Mouse (Mus musculus) CH12.LX (cell line): Measurements from ENCODE around the gene Thumpd3. TPM values are rescaled to one million over a fixed set of nuclear protein-coding genes. Genes with fewer than 3 reads are reported as not detected.
A peak's percentile ranks its signal among the peaks of the same experiment; 100 is the strongest.

Source experiments
- DNase-seq: peaks from one replicate; pipeline ENCODE4 v3.0.0-alpha.2; 2013; ENCODE audit errors: extremely low read depth
- H3K27ac ChIP-seq: 2 replicates; pipeline ENCODE4 v1.5.1; 2012; ENCODE audit warnings: low read depth, mild to moderate bottlenecking, control low read depth, moderate library complexity; ENCODE audit not compliant: insufficient read depth
- H3K27me3 ChIP-seq: replicated peaks from 2 replicates; pipeline ENCODE3; 2012; ENCODE audit warnings: inconsistent platforms
- H3K36me3 ChIP-seq, 2 experiments: replicated peaks in 1 of 2; 2 replicates each; pipeline versions ENCODE3 to v1.6.1; 2012; ENCODE audit warnings: inconsistent platforms in 1 of 2, low read length in 1 of 2, mild to moderate bottlenecking in 1 of 2, mixed read lengths in 1 of 2, moderate library complexity in 1 of 2; ENCODE audit not compliant: control insufficient read depth in 1 of 2, insufficient read depth in 1 of 2
- H3K4me1 ChIP-seq, 2 experiments: 2 replicates each; pipeline ENCODE4 v1.6.1; 2012; ENCODE audit warnings: inconsistent platforms in 1 of 2, moderate library complexity in 1 of 2; ENCODE audit not compliant: insufficient read depth in 2 of 2, control insufficient read depth in 1 of 2
- H3K4me2 ChIP-seq: 2 replicates; pipeline ENCODE4 v1.6.1; 2012; ENCODE audit warnings: low read depth, mild to moderate bottlenecking, control low read depth; ENCODE audit not compliant: poor library complexity, insufficient read depth, severe bottlenecking
- H3K4me3 ChIP-seq, 3 experiments: fragments of 150-350 bp in 1 of 3; sonication (generic) in 1 of 3; replicated peaks in 1 of 3; 2 replicates each; pipeline versions ENCODE3 to v1.5.1; 2011 to 2012; ENCODE audit warnings: low read depth in 2 of 3, low read length in 2 of 3, mild to moderate bottlenecking in 2 of 3, moderate library complexity in 2 of 3, control low read depth in 1 of 3, improper control_type of control experiment in 1 of 3, inconsistent platforms in 1 of 3, mixed read lengths in 1 of 3; ENCODE audit not compliant: poor library complexity in 1 of 3
- H3K79me2 ChIP-seq: replicated peaks from 2 replicates; pipeline ENCODE4 v1.6.1; 2012; ENCODE audit warnings: mild to moderate bottlenecking, moderate library complexity; ENCODE audit not compliant: control insufficient read depth, poor library complexity, insufficient read depth, severe bottlenecking; ENCODE audit errors: extremely low read depth
- H3K9ac ChIP-seq: 2 replicates; pipeline ENCODE4 v1.6.1; 2012; ENCODE audit warnings: low read depth, mild to moderate bottlenecking, control low read depth, moderate library complexity; ENCODE audit not compliant: insufficient read depth
- H3K9me3 ChIP-seq: replicated peaks from 2 replicates; pipeline ENCODE3; 2012; ENCODE audit warnings: low read length, inconsistent platforms, mixed read lengths
- BHLHE40 ChIP-seq: IDR thresholded peaks from 2 replicates; pipeline ENCODE4 v1.6.1; 2011; ENCODE audit warnings: mild to moderate bottlenecking, low read depth, low read length, improper control_type of control experiment
- CHD1 ChIP-seq: IDR thresholded peaks from 2 replicates; pipeline ENCODE4 v1.6.1; 2012; ENCODE audit warnings: low read depth, low read length, improper control_type of control experiment, inconsistent platforms
- CHD2 ChIP-seq: IDR thresholded peaks from 2 replicates; pipeline ENCODE4 v1.6.1; 2011; ENCODE audit warnings: low read length, improper control_type of control experiment
- CTCF ChIP-seq, 2 experiments: IDR thresholded peaks in 1 of 2; conservative IDR thresholded peaks in 1 of 2; 2 replicates each; pipeline ENCODE4 v1.5.1; 2011 to 2012; ENCODE audit warnings: low read depth in 2 of 2, low read length in 2 of 2, improper control_type of control experiment in 1 of 2, inconsistent platforms in 1 of 2, mild to moderate bottlenecking in 1 of 2, moderate library complexity in 1 of 2
- E2F4 ChIP-seq: IDR thresholded peaks from 2 replicates; pipeline ENCODE4 v1.6.1; 2011; ENCODE audit warnings: low read depth, low read length, improper control_type of control experiment; ENCODE audit not compliant: insufficient replicate concordance
- ELF1 ChIP-seq: IDR thresholded peaks from 2 replicates; pipeline ENCODE4 v1.6.1; 2014; ENCODE audit warnings: low read depth, mild to moderate bottlenecking, inconsistent platforms, low read length, improper control_type of control experiment
- ETS1 ChIP-seq: conservative IDR thresholded peaks from 2 replicates; pipeline ENCODE4 v1.6.1; 2012; ENCODE audit warnings: low read depth, mild to moderate bottlenecking, inconsistent platforms, low read length, improper control_type of control experiment, moderate library complexity
- GABPA ChIP-seq: IDR thresholded peaks from 2 replicates; pipeline ENCODE4 v1.6.1; 2012; ENCODE audit warnings: low read depth, low read length, improper control_type of control experiment, inconsistent platforms; ENCODE audit not compliant: insufficient replicate concordance
- HCFC1 ChIP-seq: IDR thresholded peaks from 2 replicates; pipeline ENCODE4 v1.6.1; 2012; ENCODE audit warnings: low read depth, mild to moderate bottlenecking, inconsistent platforms, low read length, improper control_type of control experiment
- JUND ChIP-seq: conservative IDR thresholded peaks from 2 replicates; pipeline ENCODE4 v1.6.1; 2011; ENCODE audit warnings: low read depth, low read length, improper control_type of control experiment
- MAFK ChIP-seq: IDR thresholded peaks from 2 replicates; pipeline ENCODE4 v1.6.1; 2011; ENCODE audit warnings: low read length, improper control_type of control experiment; ENCODE audit not compliant: insufficient replicate concordance
- MAX ChIP-seq: IDR thresholded peaks from 2 replicates; pipeline ENCODE4 v1.6.1; 2011; ENCODE audit warnings: low read length, improper control_type of control experiment
- MAZ ChIP-seq: IDR thresholded peaks from 2 replicates; pipeline ENCODE4 v1.6.1; 2012; ENCODE audit warnings: low read depth, mild to moderate bottlenecking, inconsistent platforms, low read length, improper control_type of control experiment, moderate library complexity
- MEF2A ChIP-seq: IDR thresholded peaks from 2 replicates; pipeline ENCODE4 v1.6.1; 2014; ENCODE audit warnings: low read depth, mild to moderate bottlenecking, inconsistent platforms, low read length, improper control_type of control experiment, borderline replicate concordance
- MYC ChIP-seq: IDR thresholded peaks from 2 replicates; pipeline ENCODE4 v1.6.1; 2011; ENCODE audit warnings: low read depth, mild to moderate bottlenecking, improper control_type of control experiment, low read length
- NELFE ChIP-seq: IDR thresholded peaks from 2 replicates; pipeline ENCODE4 v1.6.1; 2011; ENCODE audit warnings: low read depth, low read length, improper control_type of control experiment
- NRF1 ChIP-seq: IDR thresholded peaks from 2 replicates; pipeline ENCODE4 v1.6.1; 2014; ENCODE audit warnings: low read depth, mild to moderate bottlenecking, inconsistent platforms, low read length, improper control_type of control experiment, moderate library complexity
- PAX5 ChIP-seq: IDR thresholded peaks from 2 replicates; pipeline ENCODE4 v1.6.1; 2012; ENCODE audit warnings: low read length, inconsistent platforms, mixed read lengths
- POLR2A ChIP-seq: IDR thresholded peaks from 2 replicates; pipeline ENCODE4 v1.6.1; 2011; ENCODE audit warnings: low read depth, mild to moderate bottlenecking, improper control_type of control experiment, low read length
- POLR2AphosphoS2 ChIP-seq: IDR thresholded peaks from 2 replicates; pipeline ENCODE4 v1.6.1; 2011; ENCODE audit warnings: low read depth, low read length, improper control_type of control experiment
- SIN3A ChIP-seq: IDR thresholded peaks from 2 replicates; pipeline ENCODE4 v1.6.1; 2012; ENCODE audit warnings: low read length, improper control_type of control experiment, inconsistent platforms
- SMC3 ChIP-seq: IDR thresholded peaks from 2 replicates; pipeline ENCODE4 v1.6.1; 2011; ENCODE audit warnings: low read depth, low read length, improper control_type of control experiment
- TBP ChIP-seq: conservative IDR thresholded peaks from 2 replicates; pipeline ENCODE4 v1.6.1; 2011; ENCODE audit warnings: low read depth, low read length, improper control_type of control experiment
- TCF12 ChIP-seq: IDR thresholded peaks from 2 replicates; pipeline ENCODE4 v1.6.1; 2014; ENCODE audit warnings: low read depth, mild to moderate bottlenecking, inconsistent platforms, low read length, improper control_type of control experiment
- UBTF ChIP-seq: IDR thresholded peaks from 2 replicates; pipeline ENCODE4 v1.6.1; 2012; ENCODE audit warnings: low read depth, mild to moderate bottlenecking, inconsistent platforms, low read length, improper control_type of control experiment, moderate library complexity
- USF2 ChIP-seq: conservative IDR thresholded peaks from 2 replicates; pipeline ENCODE4 v1.6.1; 2011; ENCODE audit warnings: low read depth, low read length, improper control_type of control experiment
- ZMIZ1 ChIP-seq: IDR thresholded peaks from 2 replicates; pipeline ENCODE4 v1.6.1; 2012; ENCODE audit warnings: low read depth, mild to moderate bottlenecking, inconsistent platforms, low read length, improper control_type of control experiment
- dilution Hi-C: fragments of 300-500 bp; cut with MboI; formaldehyde crosslinking; loops from 2 replicates; pipeline ENCODE4 v1.14.3; 2020; ENCODE audit warnings: low sequenced_read_pairs; ENCODE audit not compliant: extremely low pct_unique_long_range_greater_than_20kb, extremely low pct_ligation_motif_present
- in situ Hi-C: fragments of 300-500 bp; cut with MboI; formaldehyde crosslinking; loops from 3 replicates; pipeline ENCODE4 v1.14.3; 2019; ENCODE audit warnings: low sequenced_read_pairs, low pct_ligation_motif_present, low pct_unique_long_range_greater_than_20kb, mixed read lengths
- polyA plus RNA-seq: library from polyadenylated mRNA; unstranded; fragments of >175 nt; gene quantifications from 2 replicates; pipeline ENCODE4 v1.2.1, GENCODE M21; 2012; ENCODE audit warnings: low read depth; ENCODE audit not compliant: insufficient read length
- total RNA-seq, 2 experiments: library from RNA; depleted of rRNA; stranded (reverse); fragments of 300-350 nt in 1 of 2; fragments of >200 nt in 1 of 2; gene quantifications; 2 replicates each; pipeline ENCODE4 v1.2.3; 2012 to 2014

Thumpd3 gene
- total and polyA plus RNA-seq, 3 experiments, result 37.1 to 78.1 (median 69.3) TPM

DNA sequence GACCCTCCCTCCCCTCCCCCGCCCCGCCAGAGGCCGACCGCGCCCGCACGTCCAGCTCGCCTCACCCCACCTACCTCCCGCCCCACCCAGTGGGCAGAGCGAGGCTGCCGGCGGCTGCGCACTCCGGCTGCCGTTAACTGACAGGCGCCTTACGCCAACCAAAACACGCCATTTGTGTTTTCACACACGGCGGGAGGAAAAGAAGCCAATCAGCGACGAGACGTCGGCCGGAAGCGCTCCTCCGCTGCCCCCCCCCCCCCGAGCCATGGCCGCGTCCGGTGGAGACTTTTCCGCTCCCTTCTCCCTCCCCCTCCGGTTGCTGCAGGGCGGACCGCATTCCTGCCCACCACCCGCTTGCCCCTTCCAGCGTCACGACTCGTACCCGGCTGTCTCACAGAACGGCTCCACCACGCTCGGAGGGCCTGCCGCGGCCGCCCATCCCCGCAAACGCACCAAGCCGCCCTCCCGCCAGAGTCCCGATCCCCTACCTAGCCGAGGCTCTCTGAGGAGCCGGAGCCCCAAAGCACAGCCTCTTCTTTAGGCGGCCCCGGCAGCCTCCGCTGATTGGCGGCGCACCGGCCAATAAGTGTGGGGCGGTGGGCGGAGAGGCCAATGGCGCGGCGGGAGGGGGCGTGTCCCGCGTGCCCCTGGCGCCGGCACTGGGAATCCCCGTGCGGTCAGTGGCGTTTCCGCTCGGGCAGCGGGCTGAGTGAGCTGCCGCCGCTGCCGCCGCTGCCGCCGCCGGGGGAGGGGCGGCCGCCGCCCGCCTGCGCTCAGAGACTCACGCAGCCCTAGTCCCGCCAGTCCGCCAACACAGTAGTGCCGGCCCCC, 30.9 kb downstream of the Thumpd3 start, which contains the start of gene Setd5 (continued):
- TF ChIP-seq ETS1 (no peak; the same call in 1 of the 2 replicates), CTCF (conservative IDR thresholded peaks at IDR 0.05 in 1 of 2, IDR thresholded peaks at IDR 0.05 in 1 of 2; ENCODE audit: low read depth in 2 of 2, low read length in 2 of 2) (no peak), JUND (no peak), POLR2A (peak; percentile 95), UBTF (no peak), PAX5 (no peak), MAFK (no peak), HCFC1 (peak; percentile 71), MAZ (peak; percentile 98), TBP (0 out of 2 replicates have a peak, but pooled peaks have one; percentile 42), USF2 (no peak), MEF2A (0 out of 2 replicates have a peak, but pooled peaks have one; percentile 30), NELFE (peak; percentile 98), POLR2AphosphoS2 (peak; percentile 71; the same call in 1 of the 2 replicates)
- TF ChIP-seq, all 38 proteins: peak for 16

DNA sequence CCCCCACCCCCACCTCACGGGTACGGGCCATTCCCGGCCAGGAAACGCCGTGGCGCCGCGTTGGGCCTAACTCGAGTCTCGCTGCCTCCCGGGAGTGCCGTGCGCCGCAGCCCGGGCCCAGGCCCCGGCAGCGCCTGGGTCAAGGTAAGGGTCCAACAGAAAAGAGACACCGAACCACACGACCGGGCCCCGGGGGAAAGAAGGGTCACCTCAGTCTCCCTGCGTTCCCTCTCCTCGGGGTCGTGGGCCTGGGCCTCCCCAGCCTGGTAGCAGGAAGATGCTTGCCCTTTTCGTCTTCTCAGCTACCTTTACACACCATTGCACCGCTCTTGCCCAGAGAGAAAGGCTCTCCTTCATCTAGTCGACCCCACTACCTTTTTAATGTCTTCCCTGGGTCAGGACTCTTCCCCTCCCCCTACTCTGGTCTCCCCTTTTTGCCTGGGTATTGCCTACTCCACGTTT, 31.6 kb downstream of the Thumpd3 start:
- H3K79me2 ChIP-seq, result peaks cover 72% of the 10 kb centered on the region
- peak; percentile 43 for DNase-seq
- in situ Hi-C loops, result loop anchor here (5.0 kb wide), 1 partner anchor 35 kb away; no protein-coding TSS in a partner anchor

More for the DNA sequence above, 31.6 kb downstream of the Thumpd3 start:
- H3K4me2 ChIP-seq, result 0 out of 2 replicates have a peak overlapping the region, but pooled peaks have one; percentile 11
- dilution Hi-C loops, result no loop called here
- H3K36me3 ChIP-seq, result peaks cover 2 to 9% of the 10 kb centered on the region in 2 experiments
- peak overlapping the region; percentile 98 for H3K9ac ChIP-seq
- peaks cover 0 to 29% of the 10 kb centered on the region in 2 experiments; a peak in 3 of 4 replicates for H3K4me1 ChIP-seq
- TF ChIP-seq E2F4 (0 out of 2 replicates have a peak, but pooled peaks have one; percentile 12), CHD1 (peak; percentile 57; the same call in 1 of the 2 replicates), BHLHE40 (no peak), ETS1 (no peak), MAX (peak; percentile 35; the same call in 1 of the 2 replicates), MEF2A (no peak), UBTF (peak; percentile 99), SIN3A (peak; percentile 64), NRF1 (no peak), MYC (no peak), CHD2 (no peak; the same call in 1 of the 2 replicates), ELF1 (0 out of 2 replicates have a peak, but pooled peaks have one; percentile 30), NELFE (no peak), GABPA (no peak), POLR2AphosphoS2 (peak; percentile 68; the same call in 1 of the 2 replicates), MAFK (no peak), TBP (no peak), SMC3 (no peak), ZMIZ1 (no peak; the same call in 1 of the 2 replicates), PAX5 (no peak), TCF12 (peak; percentile 33; the same call in 1 of the 2 replicates)
- peak overlapping the region; percentile 97 for H3K27ac ChIP-seq
- H3K9me3 ChIP-seq, result no peaks in the 10 kb centered on the region
- H3K27me3 ChIP-seq, result no peaks in the 10 kb centered on the region
- H3K4me3 ChIP-seq, result peak overlapping the region; percentile 85 to 90 (median 87)
